Mouse (Mus musculus): ENCODE results near the gene Car15.

The Car15 gene

DNA sequence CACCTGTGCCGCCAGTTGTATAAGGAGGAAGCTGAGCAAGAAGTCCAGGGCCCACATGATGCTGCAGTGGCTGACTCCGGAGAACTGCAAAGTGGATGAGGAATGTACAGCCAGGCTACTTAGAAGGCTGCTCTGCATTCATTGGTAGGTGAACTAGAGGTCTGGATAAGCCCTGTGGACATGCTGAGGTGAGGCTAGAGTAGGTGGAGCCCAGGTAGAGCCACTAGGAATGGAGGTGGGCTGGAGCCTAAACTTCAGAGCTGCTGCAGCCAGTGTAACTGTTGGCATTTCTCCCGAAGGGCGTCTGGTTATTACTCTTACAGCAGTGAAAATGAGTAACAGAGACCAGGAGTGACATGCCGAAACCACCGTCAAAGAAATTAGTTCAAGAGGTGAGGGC is at the start of gene Car15:
TSS of gene Car15 (minus strand) at position 314 of the 400 bp plus-strand sequence.
- no peak for DNase-seq (ENCODE audit: low spot score in 2 of 2)

DNA sequence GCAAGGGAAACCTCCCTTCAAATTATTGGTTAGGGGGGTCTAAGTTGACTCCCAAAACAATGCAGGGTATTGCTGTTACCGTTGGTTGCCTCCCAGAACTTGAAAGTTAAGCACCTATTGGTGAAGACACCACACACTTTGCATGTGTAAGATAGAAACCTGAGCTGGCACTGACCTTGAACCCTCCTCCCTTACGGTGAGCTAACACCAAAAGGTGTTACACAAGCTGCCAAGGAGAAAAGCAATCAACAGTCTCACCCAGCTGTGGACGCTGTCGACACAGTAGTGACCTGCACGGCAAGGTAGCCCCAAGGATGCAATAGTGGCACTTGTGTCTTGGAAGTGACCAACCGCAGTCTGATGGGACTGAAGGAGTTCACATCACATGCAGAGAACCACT is 46.0 kb upstream of the Car15 start:
- DNase-seq (ENCODE audit: low spot score in 2 of 2): no peak

DNA sequence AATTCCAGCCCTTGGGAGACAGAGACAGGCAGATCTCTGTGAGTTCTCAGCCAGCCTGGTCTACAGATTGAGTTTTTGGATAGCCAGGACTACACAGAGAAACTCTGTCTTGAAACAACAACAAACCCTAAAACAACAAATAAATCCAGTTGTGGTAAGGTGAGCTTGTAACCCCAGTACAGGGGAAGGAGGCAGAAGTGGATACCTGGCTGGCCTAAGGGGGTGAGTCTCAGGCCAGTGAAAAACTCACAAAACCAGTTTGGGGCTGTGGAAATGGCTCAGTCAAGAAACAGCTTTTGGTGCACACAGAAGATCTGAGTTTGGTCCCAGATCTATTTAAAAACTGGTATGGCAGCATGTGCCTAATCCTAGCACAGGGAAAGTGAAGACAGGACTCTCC is 44.0 kb upstream of the Car15 start:
- DNase-seq (ENCODE audit: low spot score in 2 of 2): no peak

DNA sequence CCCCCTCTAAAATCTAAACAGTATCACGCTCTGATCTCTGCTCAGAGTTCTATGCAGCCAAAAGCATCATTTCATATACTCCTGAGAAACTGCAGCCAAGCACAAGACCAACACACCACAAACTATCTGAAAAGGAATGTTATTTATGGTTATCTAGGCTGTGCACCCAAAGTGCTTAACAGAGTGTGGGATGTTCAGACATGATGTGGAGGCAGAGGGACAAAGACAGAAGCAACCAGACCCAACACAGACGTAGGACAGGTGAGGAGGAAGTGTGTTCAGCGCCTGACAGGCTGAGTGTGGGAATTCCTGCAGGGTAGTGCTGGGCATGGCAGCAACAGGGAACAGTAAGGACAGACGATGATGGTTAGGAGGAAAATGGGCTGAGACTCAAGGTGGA is 41.4 kb upstream of the Car15 start:
- no peak for DNase-seq (ENCODE audit: low spot score in 2 of 2)

DNA sequence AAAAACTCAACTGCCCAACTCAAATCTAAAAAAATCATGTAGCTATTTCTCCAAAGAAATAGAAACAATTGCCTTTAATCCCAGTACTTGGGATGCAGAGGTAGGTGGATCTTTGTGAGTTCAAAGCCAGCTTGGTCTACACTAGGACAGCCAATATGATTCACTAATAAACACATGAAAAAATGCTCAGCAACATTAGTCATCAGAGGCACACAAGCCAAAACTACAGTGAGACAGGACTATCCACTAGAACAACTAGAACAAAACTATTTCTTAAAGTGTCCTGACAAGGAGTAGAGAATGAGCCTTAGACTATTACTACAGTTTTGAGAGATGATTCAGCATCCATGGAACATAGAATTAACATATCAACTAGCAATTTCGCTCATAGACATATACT is 37.9 kb upstream of the Car15 start:
- DNase-seq (ENCODE audit: low spot score in 2 of 2): no peak

DNA sequence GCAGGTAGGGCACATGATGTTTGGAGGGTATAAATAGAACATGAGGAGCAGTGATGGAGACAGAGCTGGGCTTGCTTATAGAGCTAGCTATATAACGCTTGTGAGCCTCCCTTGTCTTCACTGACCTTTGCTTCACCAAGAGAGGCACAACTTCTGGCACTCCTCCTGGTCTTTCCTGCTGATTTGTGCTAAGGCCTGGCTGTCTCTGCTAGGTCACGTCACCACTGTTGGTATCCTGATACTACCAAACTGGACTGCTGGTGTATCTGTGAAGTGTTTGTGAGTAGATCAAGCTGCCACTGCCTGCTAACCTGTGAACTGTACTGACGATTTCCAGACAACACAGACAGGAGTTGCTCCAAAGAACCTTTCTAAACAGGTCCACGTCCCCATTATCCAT is 37.0 kb upstream of the Car15 start:
- no peak for DNase-seq (ENCODE audit: low spot score in 2 of 2)

DNA sequence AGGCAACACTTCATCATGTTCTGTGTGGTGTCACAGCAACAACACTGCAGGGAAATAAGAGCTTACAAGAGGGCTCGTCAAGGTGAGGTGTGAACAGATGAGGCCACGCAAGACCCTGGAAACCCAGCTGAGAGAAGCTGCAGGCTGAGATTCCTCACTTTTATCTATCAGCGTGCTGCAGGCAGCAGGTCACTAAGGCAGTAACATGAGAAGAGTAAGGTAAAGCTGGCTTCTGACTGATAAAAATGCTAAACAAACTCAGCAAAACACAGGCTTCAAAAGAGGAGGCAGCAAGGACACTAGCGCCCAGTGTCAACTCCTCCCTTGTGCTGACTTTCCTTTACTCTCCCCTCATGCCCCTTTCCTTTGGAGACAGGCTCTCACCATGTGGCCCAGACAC is 34.8 kb upstream of the Car15 start:
- no peak for DNase-seq (ENCODE audit: low spot score in 2 of 2)

DNA sequence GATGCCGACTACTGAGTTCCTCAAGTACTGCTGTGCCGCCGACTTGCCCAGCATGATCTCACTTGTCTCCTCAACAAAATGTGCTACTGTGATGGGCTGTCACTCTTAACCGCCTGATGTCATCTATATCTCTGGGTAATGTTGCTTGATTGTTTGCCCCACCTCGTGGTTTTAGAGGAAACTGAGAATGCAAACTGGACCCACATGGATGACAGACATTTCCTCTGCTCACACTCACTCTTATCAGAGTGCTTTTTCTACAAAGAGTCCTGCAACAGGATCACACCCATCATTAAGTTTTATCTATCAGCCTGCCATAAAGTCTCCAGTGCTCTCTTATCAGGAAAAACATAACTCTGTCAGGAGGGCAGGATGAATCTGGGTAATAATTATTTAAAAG is 33.1 kb upstream of the Car15 start:
- DNase-seq (ENCODE audit: low spot score in 2 of 2): no peak

DNA sequence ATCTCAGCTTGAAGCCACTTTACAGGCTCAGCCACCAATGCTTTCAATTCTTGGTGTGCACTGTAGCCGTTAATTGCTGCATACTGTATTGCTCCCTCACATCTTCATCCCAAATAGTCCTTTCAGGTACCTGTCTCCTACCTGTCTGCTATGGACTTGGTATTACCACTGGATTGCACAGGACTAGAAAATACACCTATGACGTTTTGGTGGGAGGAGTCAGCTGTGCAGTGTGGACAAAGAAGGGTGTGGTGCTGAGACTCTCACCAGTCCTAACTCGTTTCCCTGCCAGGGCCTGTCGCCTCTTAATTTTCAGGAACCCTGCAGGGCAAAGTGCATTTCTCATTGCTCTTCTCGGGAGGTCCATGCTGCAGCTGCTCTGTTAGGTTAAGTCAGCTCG is 27.6 kb upstream of the Car15 start:
- DNase-seq (ENCODE audit: low spot score in 2 of 2): no peak

DNA sequence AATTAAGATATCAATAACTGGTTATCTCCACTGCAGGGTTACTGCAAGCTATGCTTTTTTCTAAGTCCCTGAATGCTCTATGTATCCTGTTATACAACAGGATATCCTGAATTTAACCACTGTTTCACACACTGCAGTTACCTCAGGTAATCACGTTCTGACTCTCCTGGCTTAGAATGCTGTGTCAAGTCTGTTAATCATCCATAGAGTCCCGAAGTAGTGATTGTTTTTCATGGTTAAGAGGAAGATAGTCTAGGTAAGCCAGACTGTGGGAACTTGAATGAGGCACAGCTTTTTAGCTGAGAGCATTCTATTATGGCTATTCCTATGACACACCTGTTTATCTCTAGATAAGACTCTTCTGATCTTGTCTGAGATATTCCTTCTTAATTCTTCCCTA is 27.1 kb upstream of the Car15 start:
- no peak for DNase-seq (ENCODE audit: low spot score in 2 of 2)

DNA sequence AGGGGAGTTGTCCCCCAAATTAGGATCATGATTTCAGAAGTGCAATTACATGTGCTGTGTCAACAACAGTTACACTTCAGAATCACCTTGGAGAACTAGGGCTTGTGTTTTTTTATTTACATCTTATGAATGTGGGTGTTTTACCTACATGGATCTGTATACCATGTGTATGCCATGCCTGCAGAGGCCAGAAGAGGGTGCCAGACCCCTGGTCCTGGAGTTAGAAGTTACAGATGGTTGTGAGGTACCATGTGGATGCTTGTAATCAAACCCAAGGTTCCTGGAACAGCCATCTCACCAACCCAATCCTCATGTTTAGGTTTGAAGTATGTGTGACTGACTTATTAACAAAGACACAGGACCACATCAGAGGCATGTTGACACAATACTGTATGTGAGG is 20.4 kb upstream of the Car15 start:
- no peak for DNase-seq (ENCODE audit: low spot score in 2 of 2)

DNA sequence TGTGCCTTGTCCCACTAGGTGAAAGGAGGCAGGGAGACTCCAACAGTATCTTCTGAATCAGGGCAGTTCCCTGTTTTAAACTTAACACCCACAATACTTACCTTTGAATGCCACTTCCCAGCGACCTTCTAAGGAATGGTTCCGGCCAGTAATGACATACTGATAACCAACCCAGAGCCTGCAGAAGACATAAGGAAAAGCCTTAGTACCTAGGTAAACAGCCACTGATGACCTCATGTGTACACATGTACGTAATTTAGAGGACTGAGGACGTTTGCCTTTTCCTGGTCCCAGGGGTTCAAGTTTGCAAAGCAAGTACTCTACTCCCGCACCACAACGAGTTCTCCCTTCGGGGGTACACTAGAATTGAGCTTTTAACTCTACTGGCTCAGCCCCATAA is 19.0 kb upstream of the Car15 start:
- DNase-seq (ENCODE audit: low spot score in 2 of 2): no peak

DNA sequence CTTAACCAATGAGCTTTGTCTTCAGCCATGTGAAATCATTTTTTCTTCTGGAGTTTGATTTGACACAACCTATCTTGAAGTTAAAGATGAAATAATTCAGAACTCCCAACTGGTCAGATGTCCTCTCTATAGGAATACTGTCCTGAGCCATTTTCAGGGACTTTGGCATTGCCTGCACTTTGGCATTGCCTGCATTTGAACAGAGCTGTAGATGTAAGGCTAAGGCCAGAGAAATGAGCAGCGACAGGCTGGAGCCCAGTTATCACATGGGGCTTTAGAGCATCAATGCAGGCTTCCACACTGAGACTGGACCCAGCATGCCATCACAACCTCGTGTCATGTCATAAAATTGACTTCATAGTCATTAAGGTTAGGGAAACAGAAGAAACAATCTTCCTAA is 15.1 kb upstream of the Car15 start:
- no peak for DNase-seq (ENCODE audit: low spot score in 2 of 2)

DNA sequence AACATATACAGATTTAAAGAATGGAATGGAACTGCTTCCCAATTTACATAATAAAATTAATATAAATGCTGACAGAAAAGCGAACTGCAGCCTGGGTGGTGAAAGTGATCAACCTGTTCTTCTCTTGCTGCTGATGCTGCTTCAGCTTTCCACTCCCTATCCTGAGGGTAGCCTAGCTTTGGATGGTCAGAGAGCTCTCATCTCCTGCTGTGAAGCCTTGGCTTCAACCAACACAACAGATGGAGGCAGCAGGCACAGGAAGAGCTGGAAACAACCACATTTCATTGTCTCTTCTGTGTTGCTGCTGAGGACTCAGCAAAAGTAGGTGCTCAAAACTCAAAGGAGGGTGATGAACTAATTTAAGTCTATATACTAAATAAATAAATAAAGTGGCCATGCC is 13.7 kb upstream of the Car15 start:
- no peak for DNase-seq (ENCODE audit: low spot score in 2 of 2)

DNA sequence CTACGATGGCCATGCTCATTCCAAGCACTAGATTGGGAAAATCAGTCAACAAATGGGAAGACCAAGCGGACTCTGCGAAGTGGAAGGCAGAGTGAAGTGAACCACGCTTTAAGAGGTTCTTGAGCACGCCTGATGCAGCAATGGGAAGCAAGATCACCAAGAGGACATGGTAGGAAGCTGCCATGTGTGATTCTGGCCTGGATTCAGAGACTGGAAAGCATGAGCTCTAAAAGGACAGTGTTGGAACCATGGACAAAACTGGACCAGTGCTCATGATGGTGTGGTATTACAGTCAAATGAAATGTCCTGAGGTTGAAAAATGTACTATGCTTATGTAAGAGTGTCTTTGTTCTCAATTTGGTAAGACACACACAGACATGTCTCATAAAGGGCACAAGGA is 13.2 kb upstream of the Car15 start:
- no peak for DNase-seq (ENCODE audit: low spot score in 2 of 2)

DNA sequence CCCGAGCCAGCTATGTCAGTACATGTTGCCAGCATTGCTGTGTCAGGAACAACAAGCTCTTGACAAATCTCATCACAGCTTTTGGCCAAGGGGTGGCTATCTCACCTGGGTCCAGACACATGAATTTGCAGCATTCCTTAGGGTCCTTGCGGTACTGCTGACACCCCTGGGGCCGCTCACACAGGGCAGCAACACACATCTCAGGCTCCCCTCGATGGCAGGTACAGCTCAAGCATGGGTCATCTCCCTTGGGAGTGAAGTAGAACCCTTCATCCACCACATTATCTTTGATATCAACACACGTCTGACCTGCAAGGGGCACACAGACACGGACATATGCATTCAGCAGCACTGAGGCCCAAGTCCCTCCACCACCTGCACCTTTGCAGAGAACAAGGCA is 11.3 kb upstream of the Car15 start:
- DNase-seq (ENCODE audit: low spot score in 2 of 2): no peak

DNA sequence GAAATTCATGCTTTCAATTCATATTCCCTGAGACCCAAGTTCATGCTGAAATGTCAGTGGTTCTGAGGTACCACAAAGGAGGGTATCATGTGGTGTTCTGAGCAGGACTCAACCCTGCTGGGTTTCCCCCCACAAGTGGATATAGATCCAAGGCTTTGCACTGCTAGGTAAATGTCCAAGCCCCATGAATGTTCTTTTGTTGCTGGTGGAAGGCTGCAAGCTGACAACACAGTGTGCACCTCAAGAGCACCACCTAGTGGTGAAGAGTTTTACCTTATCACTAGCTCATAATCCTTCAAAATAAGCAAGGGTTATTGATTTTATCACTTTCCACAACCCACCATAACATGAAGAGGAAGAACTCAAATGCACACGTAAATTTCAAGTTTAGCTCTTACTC is 10.8 kb upstream of the Car15 start:
- DNase-seq (ENCODE audit: low spot score in 2 of 2): no peak

DNA sequence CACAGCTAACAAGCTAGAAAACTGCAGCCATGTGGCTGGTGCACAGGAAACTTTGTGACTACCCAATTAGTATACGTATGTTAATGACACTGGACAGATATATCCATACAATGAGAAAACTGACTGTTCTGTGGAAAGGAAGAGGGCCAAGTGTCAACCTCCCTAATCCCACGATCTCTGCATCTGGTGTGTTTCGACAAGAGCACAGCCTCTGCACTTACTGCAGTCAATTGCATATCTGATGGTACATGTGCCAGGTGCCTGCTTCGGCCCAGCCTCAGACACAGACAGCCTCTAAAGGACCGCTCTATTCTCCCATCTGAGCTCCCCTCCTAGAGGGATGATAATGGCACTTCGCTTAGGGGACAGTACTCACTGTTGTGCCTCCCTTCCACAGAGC is 10.3 kb upstream of the Car15 start:
- no peak for DNase-seq (ENCODE audit: low spot score in 2 of 2)

DNA sequence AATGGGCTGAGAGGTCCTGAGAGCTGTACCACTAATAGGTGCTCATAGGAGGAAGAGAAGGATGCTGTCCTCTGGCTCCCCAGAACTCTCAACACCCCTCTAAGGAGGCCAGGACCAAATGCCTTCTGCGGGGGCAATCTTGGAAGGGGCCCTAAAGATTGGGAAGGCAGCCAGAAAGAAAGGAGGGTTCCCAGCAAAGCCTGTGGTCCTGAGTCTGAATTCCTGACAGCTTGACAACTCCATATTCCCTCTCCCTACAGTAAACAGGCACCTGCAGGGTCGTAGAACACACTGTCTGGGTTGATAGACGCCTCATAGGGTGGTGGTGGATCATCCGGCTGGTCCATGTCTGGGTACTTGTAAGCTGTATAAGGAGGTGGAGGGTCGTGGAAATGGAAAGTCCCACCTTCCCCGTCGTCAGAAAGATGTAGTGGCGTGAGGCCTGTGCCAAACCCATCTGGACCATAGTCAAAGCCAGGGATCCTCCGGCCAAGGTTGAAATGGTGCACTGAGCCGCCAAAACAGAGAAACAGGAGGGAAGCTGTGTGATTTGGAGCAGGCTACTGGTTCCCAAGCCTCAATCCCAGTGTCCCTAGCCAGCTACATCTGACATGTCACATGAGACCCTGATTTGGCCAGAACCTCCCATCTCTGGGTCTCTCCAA is 5.7 kb upstream of the Car15 start:
- no peak for DNase-seq (ENCODE audit: low spot score in 2 of 2)

DNA sequence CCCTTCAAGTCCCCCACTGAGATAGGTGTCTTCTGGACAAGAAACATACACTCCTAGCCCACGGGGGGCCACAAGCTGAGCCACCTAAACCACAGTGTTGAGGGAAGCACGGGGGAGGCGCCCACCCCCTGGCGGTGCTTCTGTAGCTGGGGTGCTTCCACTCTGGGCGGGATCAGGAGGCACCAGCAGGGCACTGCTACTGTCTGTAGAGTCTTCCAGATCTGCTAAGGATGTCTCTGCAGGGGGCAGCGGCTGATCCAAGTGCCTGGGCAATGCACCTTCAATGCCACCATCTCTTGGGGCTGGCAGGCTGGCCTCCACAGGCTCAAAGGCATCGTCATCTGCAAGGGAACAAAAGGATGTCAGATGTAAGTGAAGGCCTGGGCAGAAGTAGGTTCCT is 4.3 kb upstream of the Car15 start:
- no peak for DNase-seq (ENCODE audit: low spot score in 2 of 2)

DNA sequence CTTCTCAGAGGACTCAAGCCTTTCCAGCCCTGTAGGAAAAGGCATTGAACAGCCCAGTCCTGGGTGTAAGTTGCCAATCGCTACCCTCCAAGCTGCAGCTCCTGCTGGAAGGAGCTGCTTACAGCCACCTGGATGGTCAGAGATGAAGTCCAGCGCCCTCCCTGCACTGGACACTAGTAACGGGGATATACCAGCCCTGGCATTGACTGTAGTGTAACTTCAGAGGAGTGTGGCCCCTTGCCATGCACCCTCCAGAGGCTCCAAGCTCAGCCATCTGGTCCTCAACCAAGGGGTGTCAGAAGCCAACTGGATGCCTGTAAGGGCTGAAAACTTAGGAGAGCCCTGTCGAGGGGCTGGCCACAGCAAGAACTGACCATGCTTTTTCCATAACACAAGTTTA is 1.8 kb upstream of the Car15 start:
- no peak for DNase-seq (ENCODE audit: low spot score in 2 of 2)

DNA sequence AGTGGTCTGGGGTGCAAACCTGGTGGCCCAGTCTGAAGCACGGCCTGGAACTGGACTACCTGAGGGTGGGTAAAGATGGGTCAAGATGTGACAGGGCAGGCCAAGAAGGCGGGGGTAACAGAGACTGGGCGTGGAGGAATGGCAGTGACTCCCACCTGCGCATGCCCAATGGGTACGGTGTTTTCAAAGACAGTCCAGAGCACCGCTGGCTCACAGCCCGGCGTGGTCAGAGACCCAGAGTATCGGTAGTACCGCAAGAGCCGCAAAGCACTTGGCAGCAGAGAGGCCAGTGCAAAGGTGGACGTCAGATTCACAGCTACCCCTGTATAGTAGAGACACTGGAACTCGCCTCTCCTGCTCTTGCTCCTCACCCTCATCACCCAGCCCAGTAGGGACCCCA is 2.7 kb downstream of the Car15 start:
- no peak for DNase-seq (ENCODE audit: low spot score in 2 of 2)

DNA sequence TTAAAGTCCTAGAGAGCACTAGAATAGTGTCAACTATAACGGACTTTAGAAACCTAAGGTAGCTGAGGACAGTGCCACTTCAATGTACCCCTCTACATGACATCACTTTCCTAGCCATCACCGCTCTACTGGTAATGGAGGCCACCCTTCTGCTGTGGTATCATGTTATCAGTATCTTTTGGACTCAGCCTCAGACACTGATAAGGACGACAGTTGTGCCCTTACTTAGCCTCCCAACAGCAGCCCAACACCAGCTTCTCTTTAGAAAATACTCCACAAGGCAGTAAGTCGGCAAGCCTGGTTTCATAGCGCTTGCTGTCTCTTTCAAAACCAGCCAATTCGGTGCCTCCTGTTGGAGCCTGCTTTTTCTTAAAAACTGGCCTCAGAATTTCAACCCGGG is 3.6 kb downstream of the Car15 start:
- no peak for DNase-seq (ENCODE audit: low spot score in 2 of 2)

DNA sequence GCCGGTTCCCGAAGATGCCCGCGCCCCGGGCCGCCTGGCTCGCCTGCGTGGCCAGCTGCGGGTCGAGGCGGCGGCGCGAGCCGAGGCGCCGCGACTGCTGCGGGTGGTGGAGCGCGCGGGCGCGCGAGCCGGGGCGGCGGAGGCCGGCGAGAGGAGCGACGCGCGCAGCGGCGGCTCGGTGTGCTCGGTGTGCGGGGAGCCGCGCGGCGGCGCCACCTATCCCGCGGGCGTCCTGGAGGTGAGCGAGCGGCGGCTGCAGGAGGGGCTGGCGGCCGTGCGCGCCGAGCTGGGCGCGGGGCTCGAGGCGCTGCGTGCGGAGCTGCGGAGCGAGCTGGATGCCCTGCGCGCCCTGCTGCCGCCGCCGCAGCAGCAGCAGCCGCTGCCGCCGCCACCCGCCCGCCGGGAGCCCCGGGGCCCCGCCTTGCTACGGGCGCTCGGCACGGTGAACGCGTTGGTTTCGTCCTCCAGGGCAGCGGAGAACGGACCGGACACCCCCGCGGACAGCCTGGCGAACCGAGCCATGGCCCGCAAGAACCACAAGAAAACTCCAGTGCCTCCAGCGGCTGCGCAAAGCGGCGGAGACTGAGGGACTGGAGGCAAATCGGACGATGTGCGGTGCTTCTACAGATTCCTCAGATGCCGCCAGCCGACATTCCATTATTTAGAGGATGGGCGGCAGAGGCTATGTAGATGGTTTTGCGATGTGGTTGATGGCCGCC is 4.3 kb downstream of the Car15 start:
- DNase-seq (ENCODE audit: low spot score in 2 of 2): no peak
